12 mouse cellular contexts compared by ENCODE assay signal in the genomic region with DNA sequence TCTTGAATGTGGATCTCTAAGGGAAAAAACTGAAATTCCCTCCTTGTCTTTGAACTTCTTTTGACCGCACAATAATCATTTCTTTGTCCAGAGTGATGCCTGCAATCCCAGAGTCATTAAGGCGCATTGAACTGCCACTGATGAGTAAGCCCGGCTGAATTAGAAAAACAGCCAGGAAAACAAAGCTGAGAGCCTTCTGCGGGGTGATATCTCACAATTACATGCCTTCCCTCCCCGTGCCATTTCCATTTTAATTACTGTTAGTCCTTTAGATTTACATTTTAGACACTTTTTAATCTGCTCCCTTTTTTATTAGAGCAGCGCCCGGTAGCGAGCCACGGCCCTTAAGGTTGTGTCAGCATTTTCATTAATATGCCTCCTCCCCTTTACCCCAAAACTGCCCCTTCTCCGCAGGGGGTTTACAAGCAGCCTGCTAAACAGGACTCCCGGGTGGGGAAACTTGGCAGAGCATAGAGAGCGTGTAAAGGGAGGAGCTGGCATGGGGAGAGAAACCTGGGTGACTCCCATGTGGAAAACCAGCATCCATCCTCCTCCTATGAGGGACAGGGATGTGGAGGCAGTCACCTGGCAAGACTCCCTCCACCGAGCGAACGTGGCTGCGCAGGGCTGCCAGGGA.
A peak's percentile ranks its signal among the peaks of the same experiment; 100 is the strongest.
DNase-seq lines count a peak whose midpoint lies in the region; ATAC-seq lines count a peak whose summit lies in the region.
"Had no signal": no experiment of that assay in that cellular context is flagged by ENCODE, and none has a peak within 500 bp of the region (broad histone marks: within the 10 kb centered on the region; RNA-seq: fewer than 3 reads in every experiment).

No protein-coding gene starts in this region.

- no peaks in the 10 kb centered on the region for H3K27me3 ChIP-seq in lung, embryonic 15.5 days
- peaks cover 5% of the 10 kb centered on the region; the same call in 1 of the 2 replicates for H3K27me3 ChIP-seq in hindbrain, embryonic 16.5 days (replicated peaks; ENCODE audit: control insufficient read depth, insufficient read depth, low read length)
- H3K27me3 ChIP-seq in neural tube, embryonic 15.5 days (replicated peaks): peaks cover 10% of the 10 kb centered on the region

- 46% methylated on average over 16 of the region's 16 CpGs for WGBS in lung, embryonic 15.5 days
- WGBS in hindbrain, embryonic 16.5 days: 22% methylated on average over 16 of the region's 16 CpGs
- 17% methylated on average over 16 of the region's 16 CpGs for WGBS in neural tube, embryonic 15.5 days

- peaks cover 30% of the 10 kb centered on the region for H3K4me1 ChIP-seq in lung, embryonic 15.5 days
- peaks cover 13% of the 10 kb centered on the region for H3K4me1 ChIP-seq in hindbrain, embryonic 16.5 days (ENCODE audit: control insufficient read depth, insufficient read depth, low read depth, low read length)
- peaks cover 32% of the 10 kb centered on the region for H3K4me1 ChIP-seq in neural tube, embryonic 15.5 days

- no peaks in the 10 kb centered on the region for H3K9me3 ChIP-seq in lung, embryonic 15.5 days
- H3K9me3 ChIP-seq in hindbrain, embryonic 16.5 days (ENCODE audit: control insufficient read depth, low read length): no peaks in the 10 kb centered on the region
- no peaks in the 10 kb centered on the region for H3K9me3 ChIP-seq in neural tube, embryonic 15.5 days (replicated peaks)

- H3K36me3 ChIP-seq in lung, embryonic 15.5 days: peaks cover 20% of the 10 kb centered on the region
- no peaks in the 10 kb centered on the region for H3K36me3 ChIP-seq in hindbrain, embryonic 16.5 days (ENCODE audit: control insufficient read depth, insufficient read depth, low read length)
- H3K36me3 ChIP-seq in neural tube, embryonic 15.5 days: no peaks in the 10 kb centered on the region

- peak; percentile 23 to 32 for DNase-seq in cerebellum, postnatal 10 days
- no peak for DNase-seq in cerebellum, postnatal 4 days (ENCODE audit: low spot score in 2 of 2)
- no peak for DNase-seq in lung, postnatal 25 days (ENCODE audit: low spot score)
- DNase-seq in spleen, adult 18-20 months: no peak
- no peak for DNase-seq in MN1 (ENCODE audit: low spot score)
- DNase-seq: cerebellum, adult 11-12 months; liver; thymus, postnatal 14 days had no signal

- H3K9ac ChIP-seq in lung, embryonic 15.5 days: no peak overlapping the region
- H3K9ac ChIP-seq in hindbrain, embryonic 16.5 days (ENCODE audit: low read depth, low read length): no peak overlapping the region
- H3K9ac ChIP-seq in neural tube, embryonic 15.5 days (replicated peaks): no peak overlapping the region

- H3K4me2 ChIP-seq in lung, embryonic 15.5 days: no peak overlapping the region
- no peak overlapping the region for H3K4me2 ChIP-seq in hindbrain, embryonic 16.5 days (ENCODE audit: low read length)
- H3K4me2 ChIP-seq in neural tube, embryonic 15.5 days: peak overlapping the region; percentile 28

- no peak for ATAC-seq in lung, embryonic 15.5 days (ENCODE audit: borderline replicate concordance, extremely low read depth, low FRiP score, low TSS enrichment)
- 0 out of 2 replicates have a peak, but pooled peaks have one; percentile 48 for ATAC-seq in hindbrain, embryonic 16.5 days
- peak; percentile 38 for ATAC-seq in neural tube, embryonic 15.5 days (ENCODE audit: low FRiP score)

- H3K27ac ChIP-seq in lung, embryonic 15.5 days: 0 out of 2 replicates have a peak overlapping the region, but pooled peaks have one; percentile 17
- H3K27ac ChIP-seq in hindbrain, embryonic 16.5 days (ENCODE audit: low read depth, low read length): no peak overlapping the region
- H3K27ac ChIP-seq in neural tube, embryonic 15.5 days (replicated peaks): no peak overlapping the region
- H3K27ac ChIP-seq: macrophage had no signal

- H3K4me3 ChIP-seq in lung, embryonic 15.5 days: no peak overlapping the region
- no peak overlapping the region for H3K4me3 ChIP-seq in hindbrain, embryonic 16.5 days (ENCODE audit: low read length)
- H3K4me3 ChIP-seq in neural tube, embryonic 15.5 days (replicated peaks): no peak overlapping the region

Comparison
In these comparisons a context has a peak if more than half of its experiments do, and no peak if none do; other contexts are left out.
1. DNase-seq: peak in cerebellum, postnatal 10 days (2 of 2); none in cerebellum, postnatal 4 days (0 of 2), lung, postnatal 25 days (single experiment), spleen, adult 18-20 months (0 of 2) and MN1 (single experiment).